Mouse (Mus musculus): ENCODE results near the gene Sh3pxd2a. TPM values are rescaled to one million over a fixed set of nuclear protein-coding genes. Genes with fewer than 3 reads are reported as not detected.

Gene Sh3pxd2a
- polyA plus RNA-seq, 1 experiment from 2014 or later = 2.3 TPM

DNA sequence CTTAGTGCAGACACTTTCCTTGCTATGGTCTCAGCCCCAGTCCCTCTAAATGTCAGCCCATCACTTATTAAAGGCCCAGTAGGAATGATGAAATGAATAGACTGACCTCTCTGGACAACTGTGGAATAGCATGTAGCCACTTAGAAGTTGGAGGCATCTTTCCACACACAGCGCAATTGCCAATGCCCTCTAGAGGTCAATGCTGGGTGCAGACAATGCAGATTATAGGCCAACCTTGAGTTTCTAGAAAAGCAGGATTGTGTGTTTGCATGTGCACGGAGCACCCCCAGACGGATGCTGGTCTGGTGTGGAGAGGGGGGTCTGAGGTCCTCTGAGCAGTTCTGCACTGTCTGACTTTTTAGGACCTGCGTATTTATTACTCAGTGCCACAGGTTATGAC, 39.4 kb upstream of the Sh3pxd2a start:
- Histone ChIP-seq H3K4me1 (replicated peaks) (peaks cover 8% of the 10 kb centered on the region; the same call in 1 of the 2 replicates), H3K9me3 (no peaks in the 10 kb centered on the region), H3K4me3 (no peak overlapping the region), H3K27ac (replicated peaks) (no peak overlapping the region), H3K27me3 (no peaks in the 10 kb centered on the region), H3K4me2 (no peak overlapping the region), H3K36me3 (no peaks in the 10 kb centered on the region), H3K9ac (no peak overlapping the region)
- WGBS = 66% methylated on average over 4 of the region's 4 CpGs
- no peak for ATAC-seq (ENCODE audit: low FRiP score, low read depth)

DNA sequence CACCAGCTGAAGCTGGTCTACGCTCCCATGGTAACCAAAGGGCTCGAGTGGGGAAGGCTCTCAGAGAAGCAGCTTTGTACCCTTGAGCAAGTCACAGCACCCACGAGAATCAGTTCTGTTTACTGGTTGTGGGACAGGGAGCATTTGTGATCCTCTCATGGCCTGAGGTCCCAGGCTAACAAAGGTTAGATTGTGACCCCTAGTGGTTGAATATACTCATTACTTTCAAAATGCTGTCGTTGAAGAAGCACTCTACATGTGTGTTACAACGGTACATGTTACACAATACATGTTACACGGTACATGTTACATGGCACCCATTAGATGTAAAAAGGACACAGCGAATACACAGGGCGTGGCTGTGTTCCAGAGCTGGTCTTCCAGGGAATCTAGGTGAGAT, 38.4 kb upstream of the Sh3pxd2a start:
- Histone ChIP-seq H3K27ac (replicated peaks) (no peak overlapping the region), H3K27me3 (no peaks in the 10 kb centered on the region), H3K4me2 (no peak overlapping the region), H3K4me3 (no peak overlapping the region), H3K9ac (no peak overlapping the region), H3K36me3 (no peaks in the 10 kb centered on the region), H3K9me3 (no peaks in the 10 kb centered on the region), H3K4me1 (replicated peaks) (peaks cover 4% of the 10 kb centered on the region; the same call in 1 of the 2 replicates)
- no peak for ATAC-seq (ENCODE audit: low FRiP score, low read depth)
- 79% methylated on average over 8 of the region's 8 CpGs for WGBS

DNA sequence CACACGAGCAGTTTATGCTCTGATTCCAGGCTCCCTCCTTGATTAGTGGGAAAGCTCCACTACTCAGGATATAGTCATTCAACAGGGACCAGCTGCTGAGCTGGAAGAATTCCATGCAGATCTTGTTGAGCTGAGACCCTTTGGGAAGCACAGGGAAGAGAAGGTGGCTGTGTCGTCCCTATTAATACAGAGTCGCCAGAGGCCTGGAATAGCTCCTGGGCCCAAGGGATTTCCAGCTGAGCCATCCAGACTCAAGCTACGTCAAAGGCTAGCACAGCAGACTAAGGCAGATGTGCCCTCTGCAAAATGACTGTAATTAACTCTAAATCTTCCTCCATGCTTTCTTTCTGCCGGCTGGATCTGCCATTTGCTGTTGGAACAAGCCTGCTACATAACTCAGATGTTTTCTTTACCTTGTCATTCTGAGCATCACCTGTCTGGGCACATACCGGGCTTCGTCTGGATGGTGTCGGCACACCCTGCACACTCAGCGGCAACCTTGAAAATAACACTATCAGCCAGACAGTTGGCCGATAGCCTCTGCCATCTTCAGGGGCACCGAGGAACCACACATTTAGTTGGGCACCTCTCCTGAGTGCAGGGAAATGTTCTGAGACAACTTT, 36.3 kb upstream of the Sh3pxd2a start:
- H3K9ac ChIP-seq = no peak overlapping the region
- H3K4me1 ChIP-seq (replicated peaks) = no peaks in the 10 kb centered on the region
- no peak for ATAC-seq (ENCODE audit: low FRiP score, low read depth)
- no peak overlapping the region for H3K4me2 ChIP-seq
- H3K9me3 ChIP-seq = no peaks in the 10 kb centered on the region
- H3K27ac ChIP-seq (replicated peaks) = no peak overlapping the region
- no peak overlapping the region for H3K4me3 ChIP-seq
- WGBS = 69% methylated on average over 11 of the region's 11 CpGs
- H3K36me3 ChIP-seq = no peaks in the 10 kb centered on the region
- H3K27me3 ChIP-seq = no peaks in the 10 kb centered on the region

DNA sequence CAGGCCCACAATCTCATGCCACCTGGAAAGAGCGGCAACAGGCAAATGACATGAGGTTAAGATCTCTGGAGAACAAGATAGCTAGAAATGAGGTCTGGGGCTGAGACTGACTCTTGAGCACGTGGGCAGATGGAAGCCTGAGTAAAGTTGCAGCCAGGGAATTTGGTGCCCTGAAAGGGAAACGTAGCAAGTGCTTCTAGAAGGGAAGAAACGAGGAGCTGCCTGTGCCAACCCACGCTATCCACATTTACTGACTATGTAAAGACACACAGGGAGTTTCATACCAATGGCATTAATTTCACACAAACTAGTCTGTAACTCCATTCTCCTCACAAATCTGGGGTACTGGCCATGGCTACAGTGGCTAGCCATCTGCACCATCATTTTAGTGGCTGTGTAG, 35.6 kb upstream of the Sh3pxd2a start:
- Histone ChIP-seq H3K4me3 (no peak overlapping the region), H3K9me3 (no peaks in the 10 kb centered on the region), H3K4me2 (no peak overlapping the region), H3K27ac (replicated peaks) (no peak overlapping the region), H3K4me1 (replicated peaks) (no peaks in the 10 kb centered on the region), H3K9ac (no peak overlapping the region), H3K27me3 (no peaks in the 10 kb centered on the region), H3K36me3 (no peaks in the 10 kb centered on the region)
- no peak for ATAC-seq (ENCODE audit: low FRiP score, low read depth)
- WGBS = 91% methylated on average over 5 of the region's 5 CpGs

DNA sequence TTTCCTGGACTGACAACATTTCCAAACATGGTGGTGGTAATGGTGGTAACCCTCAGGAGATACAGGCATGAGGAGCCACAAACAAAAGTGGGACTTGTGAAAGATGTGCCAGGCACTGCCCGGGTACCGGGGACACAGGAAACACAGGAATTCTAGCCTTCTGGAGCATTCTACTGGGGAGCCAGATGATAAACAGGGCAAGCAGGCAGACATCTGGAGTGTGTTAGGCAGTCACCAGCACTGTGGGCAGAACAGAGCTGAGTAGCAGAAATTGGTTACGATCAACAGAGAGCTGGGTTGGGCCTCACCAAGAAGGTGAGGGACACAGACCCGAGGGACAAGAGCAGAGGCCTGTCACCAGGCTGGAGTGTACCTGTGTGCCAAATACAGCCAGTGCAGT, 34.7 kb upstream of the Sh3pxd2a start:
- Histone ChIP-seq H3K4me1 (replicated peaks) (peaks cover 4% of the 10 kb centered on the region; the same call in 1 of the 2 replicates), H3K36me3 (no peaks in the 10 kb centered on the region), H3K4me2 (no peak overlapping the region), H3K27me3 (no peaks in the 10 kb centered on the region), H3K4me3 (no peak overlapping the region), H3K27ac (replicated peaks) (no peak overlapping the region), H3K9ac (no peak overlapping the region), H3K9me3 (no peaks in the 10 kb centered on the region)
- 85% methylated on average over 4 of the region's 4 CpGs for WGBS
- ATAC-seq (ENCODE audit: low FRiP score, low read depth) = no peak

DNA sequence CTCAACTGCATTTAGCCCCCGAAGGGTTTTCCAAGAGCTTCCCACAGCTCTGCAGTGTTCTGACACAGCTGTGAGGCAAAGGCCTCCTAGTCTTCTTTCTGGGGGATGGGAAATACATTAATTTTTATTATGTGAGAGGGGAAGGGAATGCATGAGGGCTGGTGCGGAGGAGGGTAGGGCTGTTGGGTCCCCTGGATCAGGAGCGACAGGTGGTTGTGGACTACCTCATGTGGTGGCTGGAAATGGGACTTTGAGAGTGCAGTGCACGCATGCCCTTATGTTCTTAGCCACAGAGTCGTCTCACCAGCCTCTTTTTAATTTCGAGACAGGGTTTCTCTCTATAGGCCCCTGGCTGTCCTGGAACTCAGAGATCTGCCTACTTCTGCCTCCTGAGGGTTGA, 33.5 kb upstream of the Sh3pxd2a start:
- H3K4me3 ChIP-seq = no peak overlapping the region
- H3K27ac ChIP-seq (replicated peaks) = no peak overlapping the region
- H3K4me1 ChIP-seq (replicated peaks) = peaks cover 16% of the 10 kb centered on the region
- no peaks in the 10 kb centered on the region for H3K9me3 ChIP-seq
- no peak overlapping the region for H3K4me2 ChIP-seq
- no peak overlapping the region for H3K9ac ChIP-seq
- 91% methylated on average over 6 of the region's 6 CpGs for WGBS
- no peak for ATAC-seq (ENCODE audit: low FRiP score, low read depth)
- H3K36me3 ChIP-seq = no peaks in the 10 kb centered on the region
- no peaks in the 10 kb centered on the region for H3K27me3 ChIP-seq

DNA sequence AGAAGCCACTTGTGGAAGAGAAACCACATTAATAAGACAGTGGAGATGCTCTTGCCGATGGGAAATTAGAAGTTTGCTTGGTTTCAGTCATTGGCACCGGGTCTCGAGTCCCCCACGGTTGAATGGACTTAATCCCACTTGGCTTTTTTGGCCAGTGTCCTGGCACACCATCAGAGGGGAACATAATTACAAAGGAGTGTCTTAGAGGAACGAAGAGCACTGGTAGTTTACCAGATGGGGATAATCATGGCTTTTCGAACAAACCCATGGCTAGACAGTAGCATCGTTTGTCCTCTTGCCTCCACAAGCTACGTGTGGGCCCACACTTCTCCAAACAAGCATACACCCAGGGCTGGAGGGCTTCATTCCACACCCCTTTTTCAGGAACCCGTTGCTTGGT, 33.1 kb upstream of the Sh3pxd2a start:
- 75% methylated on average over 9 of the region's 9 CpGs for WGBS
- H3K9me3 ChIP-seq = no peaks in the 10 kb centered on the region
- H3K4me1 ChIP-seq (replicated peaks) = peaks cover 19% of the 10 kb centered on the region
- H3K27me3 ChIP-seq = no peaks in the 10 kb centered on the region
- no peak overlapping the region for H3K9ac ChIP-seq
- H3K27ac ChIP-seq (replicated peaks) = no peak overlapping the region
- no peaks in the 10 kb centered on the region for H3K36me3 ChIP-seq
- H3K4me2 ChIP-seq = no peak overlapping the region
- H3K4me3 ChIP-seq = no peak overlapping the region
- ATAC-seq (ENCODE audit: low FRiP score, low read depth) = no peak

DNA sequence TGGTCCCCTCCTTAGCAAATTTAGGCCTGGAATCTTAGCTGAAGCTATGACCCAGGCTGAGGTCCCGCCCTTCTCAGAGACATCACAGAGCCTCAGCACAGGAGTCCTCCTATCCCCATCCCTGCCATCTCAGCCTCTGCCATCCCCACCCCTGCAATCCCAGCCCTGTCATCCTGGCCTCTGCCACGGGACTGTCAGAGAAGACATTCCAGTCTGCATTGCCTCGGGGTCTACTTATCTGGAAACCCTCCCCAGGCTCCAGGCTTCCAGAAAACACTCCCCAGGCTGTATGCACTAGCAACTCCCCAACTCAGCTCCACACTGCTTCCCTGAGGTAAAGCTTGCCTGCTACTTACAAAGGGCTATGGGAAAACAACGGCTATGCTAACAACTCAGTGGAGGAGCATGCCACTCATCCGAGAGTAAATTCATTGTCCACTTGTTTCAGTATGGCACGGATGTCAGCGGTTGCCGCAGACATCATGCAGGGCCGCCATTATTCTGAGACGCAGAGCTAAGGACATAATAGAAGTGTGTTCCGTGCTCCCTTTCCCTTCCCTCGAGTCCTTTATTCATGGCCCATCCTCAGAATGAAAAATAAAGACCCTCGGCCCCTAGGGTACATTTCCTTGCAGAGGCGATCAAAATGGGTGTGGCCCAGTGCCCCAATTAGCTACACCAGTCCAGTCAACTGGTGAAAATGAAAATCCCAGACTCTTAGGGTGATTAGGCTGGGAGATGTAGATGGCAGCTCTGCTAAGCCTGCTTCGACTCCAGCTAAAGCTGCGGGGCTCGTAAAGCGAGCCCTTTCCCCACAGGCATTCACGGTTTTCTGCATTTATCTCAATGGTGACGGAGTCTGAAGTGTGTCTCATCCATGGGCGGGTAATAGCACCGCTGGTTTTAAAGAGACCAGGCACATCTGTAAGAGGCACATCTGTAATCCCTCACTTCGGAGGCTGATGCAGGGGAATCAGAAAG, 29.1 kb upstream of the Sh3pxd2a start:
- Histone ChIP-seq H3K9me3 (no peaks in the 10 kb centered on the region), H3K4me2 (peak overlapping the region; percentile 41), H3K4me1 (replicated peaks) (peaks cover 26% of the 10 kb centered on the region), H3K27ac (replicated peaks) (peak overlapping the region; percentile 71), H3K4me3 (no peak overlapping the region), H3K36me3 (no peaks in the 10 kb centered on the region), H3K27me3 (no peaks in the 10 kb centered on the region), H3K9ac (no peak overlapping the region)
- peak; percentile 59 for ATAC-seq (ENCODE audit: low FRiP score, low read depth)
- 14% methylated on average over 23 of the region's 23 CpGs for WGBS

DNA sequence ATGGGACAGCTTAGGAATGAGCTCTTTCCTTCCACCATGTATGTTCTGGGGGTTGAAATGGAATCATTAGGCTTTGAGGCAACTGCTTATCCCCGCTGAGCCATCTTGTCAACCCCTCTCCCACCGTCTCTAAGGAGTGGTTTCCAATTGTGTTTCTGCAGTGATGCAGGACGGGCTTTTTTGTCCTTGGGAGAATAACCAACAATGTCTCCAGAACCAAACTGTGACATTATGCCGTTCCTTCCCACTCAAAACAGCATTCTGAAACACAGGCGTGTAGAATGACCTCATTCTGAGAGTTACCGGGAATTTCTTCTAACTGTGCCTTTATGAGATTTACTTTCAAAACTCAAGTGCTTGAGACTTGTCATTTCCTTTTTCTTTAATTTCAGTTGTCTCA, 28.2 kb upstream of the Sh3pxd2a start:
- ATAC-seq (ENCODE audit: low FRiP score, low read depth) = no peak
- WGBS = 26% methylated on average over 6 of the region's 6 CpGs
- Histone ChIP-seq H3K27ac (replicated peaks) (no peak overlapping the region), H3K4me3 (no peak overlapping the region), H3K36me3 (no peaks in the 10 kb centered on the region), H3K4me2 (no peak overlapping the region), H3K4me1 (replicated peaks) (peaks cover 26% of the 10 kb centered on the region), H3K9ac (no peak overlapping the region), H3K27me3 (no peaks in the 10 kb centered on the region), H3K9me3 (no peaks in the 10 kb centered on the region)

DNA sequence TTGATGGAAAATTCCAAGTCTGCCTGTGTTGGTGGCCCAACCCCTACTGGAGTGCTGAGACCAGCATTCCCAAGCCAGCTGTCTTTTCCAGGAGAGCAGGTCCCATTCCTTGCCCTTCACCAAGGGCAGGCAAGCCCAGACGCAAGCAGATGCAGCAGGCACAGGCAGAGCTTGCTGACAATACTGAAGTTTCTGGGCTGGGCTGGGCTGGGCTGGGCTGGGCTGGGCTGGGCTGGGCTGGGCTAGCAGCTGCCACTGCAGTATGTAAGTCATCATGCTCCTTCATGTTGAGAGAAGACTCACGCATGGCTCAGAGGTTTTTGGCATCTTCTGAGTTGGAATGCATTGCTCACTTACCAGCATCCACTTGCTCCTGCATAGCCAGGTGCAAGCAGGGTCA, 27.7 kb upstream of the Sh3pxd2a start:
- no peak for ATAC-seq (ENCODE audit: low FRiP score, low read depth)
- 65% methylated on average over 2 of the region's 2 CpGs for WGBS
- Histone ChIP-seq H3K4me3 (no peak overlapping the region), H3K27me3 (no peaks in the 10 kb centered on the region), H3K9me3 (no peaks in the 10 kb centered on the region), H3K4me2 (no peak overlapping the region), H3K4me1 (replicated peaks) (peaks cover 26% of the 10 kb centered on the region), H3K9ac (no peak overlapping the region), H3K27ac (replicated peaks) (no peak overlapping the region), H3K36me3 (no peaks in the 10 kb centered on the region)

DNA sequence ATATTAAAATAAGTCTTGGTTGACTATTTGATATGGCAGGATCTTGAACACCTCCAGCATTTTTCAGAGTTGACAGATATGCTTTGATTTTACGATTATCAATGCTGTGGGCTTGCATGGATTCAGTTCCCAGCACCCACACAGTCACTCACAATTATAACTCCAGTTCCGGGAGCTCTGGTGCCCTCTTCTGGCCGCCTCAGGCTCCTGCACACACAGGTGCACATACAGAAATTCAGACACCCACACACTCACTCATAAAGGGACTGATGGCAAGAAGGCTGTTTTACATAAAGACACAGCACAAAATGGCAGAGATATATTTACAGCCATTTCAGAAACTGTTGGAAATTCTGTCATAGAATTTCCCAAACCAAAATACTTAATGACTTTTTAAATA, 25.0 kb upstream of the Sh3pxd2a start:
- H3K9me3 ChIP-seq = no peaks in the 10 kb centered on the region
- H3K4me3 ChIP-seq = no peak overlapping the region
- no peaks in the 10 kb centered on the region for H3K27me3 ChIP-seq
- no peak overlapping the region for H3K27ac ChIP-seq (replicated peaks)
- H3K4me1 ChIP-seq (replicated peaks) = peaks cover 34% of the 10 kb centered on the region
- 89% methylated on average over 3 of the region's 3 CpGs for WGBS
- H3K4me2 ChIP-seq = no peak overlapping the region
- H3K9ac ChIP-seq = no peak overlapping the region
- ATAC-seq (ENCODE audit: low FRiP score, low read depth) = no peak
- H3K36me3 ChIP-seq = no peaks in the 10 kb centered on the region

DNA sequence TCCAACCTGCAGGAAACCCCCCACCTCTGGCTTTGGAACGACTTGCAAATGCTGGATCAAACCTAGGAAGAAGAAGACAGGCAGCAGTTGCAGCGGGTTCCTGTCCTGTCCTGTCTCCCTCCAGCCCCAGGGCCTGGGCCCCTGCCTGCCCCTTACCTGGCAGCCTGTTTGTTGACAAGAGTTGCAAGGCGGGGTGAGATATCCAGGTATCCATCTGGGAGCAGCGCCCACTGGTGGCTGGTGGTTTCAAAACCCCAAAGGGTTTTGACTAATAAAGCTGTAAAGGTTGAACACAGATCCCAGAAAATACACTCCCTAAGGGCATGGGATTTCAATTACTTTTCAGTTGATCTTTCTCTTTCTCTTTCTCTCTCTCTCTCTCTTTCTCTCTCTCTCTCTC, 24.0 kb upstream of the Sh3pxd2a start:
- no peaks in the 10 kb centered on the region for H3K9me3 ChIP-seq
- H3K27me3 ChIP-seq = no peaks in the 10 kb centered on the region
- 33% methylated on average over 4 of the region's 4 CpGs for WGBS
- H3K4me3 ChIP-seq = no peak overlapping the region
- H3K27ac ChIP-seq (replicated peaks) = no peak overlapping the region
- ATAC-seq (ENCODE audit: low FRiP score, low read depth) = no peak
- no peaks in the 10 kb centered on the region for H3K36me3 ChIP-seq
- no peak overlapping the region for H3K4me2 ChIP-seq
- H3K4me1 ChIP-seq (replicated peaks) = peaks cover 28% of the 10 kb centered on the region
- no peak overlapping the region for H3K9ac ChIP-seq

Measured in hindbrain, embryonic 15.5 days (tissue).